Mouse (Mus musculus): ENCODE data around the gene Nup54.

DNA sequence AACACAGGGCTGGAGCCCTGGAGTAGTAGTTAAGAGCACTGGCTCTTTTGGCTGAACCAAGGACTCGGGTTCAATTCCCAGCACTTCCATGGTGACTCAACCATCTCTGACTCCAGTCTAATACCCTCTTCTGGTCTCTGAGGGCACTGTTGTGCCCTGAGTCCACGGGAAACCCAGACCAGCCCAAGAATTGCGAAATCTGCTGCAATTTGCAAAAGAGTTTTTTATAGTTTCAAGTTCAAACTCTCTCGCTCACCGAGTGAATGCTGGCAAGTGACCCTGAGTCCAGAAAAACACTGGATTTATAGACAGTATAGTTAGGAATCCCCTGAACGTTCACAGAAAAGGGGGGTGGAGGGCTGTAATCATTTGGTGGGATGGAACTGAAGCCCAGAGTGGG, 64.6 kb downstream of the Nup54 start:
- TF ChIP-seq POLR2A (IDR thresholded peaks at IDR 0.05; ENCODE audit: control insufficient read depth, extremely low read depth, insufficient read depth, low read length, poor library complexity) (no peak), CTCF (IDR thresholded peaks at IDR 0.05; ENCODE audit: borderline replicate concordance, control insufficient read depth, extremely low read depth, insufficient read depth, low read length, poor library complexity) (no peak)

Data from thymus, adult 2 months (tissue).